Mouse (Mus musculus) heart, embryonic 10.5 days (tissue): ENCODE measurements at regions not wholly inside any gene's neighbourhood (a gene's known extent, or its start where the extent isn't known, plus 50 kb on each side); places are given as distances from the start of the nearest gene placed in this dataset.
"Not testable (repeated sequence)": the region's sequence is repeated elsewhere in the genome, so short reads cannot be mapped to it uniquely, and the experiment has no call there.

Experiments
- DNase-seq: peaks from one replicate; pipeline ENCODE4 v3.0.0-alpha.2; 2017; ENCODE audit warnings: low spot score
- H3K27ac ChIP-seq: fragments of 300-500 bp; sonication (generic); 2 replicates; pipeline ENCODE4 v1.5.1; 2016; ENCODE audit warnings: mild to moderate bottlenecking
- H3K27me3 ChIP-seq: fragments of 300-500 bp; sonication (generic); 2 replicates; pipeline ENCODE4 v1.6.1; 2016; ENCODE audit warnings: mild to moderate bottlenecking; ENCODE audit not compliant: poor library complexity, insufficient read depth, severe bottlenecking
- H3K36me3 ChIP-seq: fragments of 300-500 bp; sonication (generic); 2 replicates; pipeline ENCODE4 v1.6.1; 2016; ENCODE audit warnings: mild to moderate bottlenecking, moderate library complexity
- H3K4me1 ChIP-seq: fragments of 300-500 bp; sonication (generic); 2 replicates; pipeline ENCODE4 v1.6.1; 2016; ENCODE audit warnings: mild to moderate bottlenecking
- H3K4me3 ChIP-seq: fragments of 300-500 bp; sonication (generic); 2 replicates; pipeline ENCODE4 v1.5.1; 2016; ENCODE audit warnings: mild to moderate bottlenecking, moderate library complexity
- H3K9me3 ChIP-seq: fragments of 300-500 bp; sonication (generic); 2 replicates; pipeline ENCODE4 v1.6.1; 2016; ENCODE audit warnings: mild to moderate bottlenecking, moderate library complexity
- WGBS: fragments of 180-500 bp; shearing (Covaris S2); methylation state at CpG from one replicate; pipeline ENCODE4 v1.1.7; 2016; 5-methylcytosine and 5-hydroxymethylcytosine counted together

GRCm38 (mm10) chr17:13567183-13567582 lies 193.2 kb upstream of the Afdn start:
- no peaks in the 10 kb centered on the region for H3K27me3 ChIP-seq
- no peaks in the 10 kb centered on the region for H3K36me3 ChIP-seq
- H3K4me3 ChIP-seq, result no peak overlapping the region
- no peak for DNase-seq
- no peaks in the 10 kb centered on the region for H3K9me3 ChIP-seq
- H3K27ac ChIP-seq, result no peak overlapping the region
- peaks cover 13% of the 10 kb centered on the region for H3K4me1 ChIP-seq
- WGBS, result 83% methylated on average over 3 of the region's 3 CpGs

DNA sequence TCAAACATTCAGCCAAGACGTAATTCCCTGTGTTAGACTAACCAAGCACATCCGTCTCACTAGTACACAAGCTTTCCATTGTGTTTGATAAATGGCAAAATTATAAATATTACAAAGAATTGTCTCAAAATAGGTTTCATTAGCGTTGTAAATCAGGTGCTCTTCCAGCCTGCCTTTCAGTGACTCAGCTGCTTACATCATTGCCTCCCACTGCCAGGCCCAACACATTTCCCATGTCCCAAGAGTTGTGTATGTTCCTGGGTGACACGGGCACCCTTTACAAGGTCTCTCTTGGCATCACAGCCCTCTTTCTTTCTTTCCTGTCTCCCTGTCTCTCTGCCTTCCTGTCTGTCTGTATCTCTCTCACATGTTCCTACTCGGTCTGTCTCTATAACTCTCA lies 189.5 kb upstream of the Afdn start:
- Histone ChIP-seq H3K9me3 (no peaks in the 10 kb centered on the region), H3K4me1 (peaks cover 22% of the 10 kb centered on the region), H3K4me3 (no peak overlapping the region), H3K27me3 (no peaks in the 10 kb centered on the region), H3K27ac (no peak overlapping the region), H3K36me3 (no peaks in the 10 kb centered on the region)
- no peak for DNase-seq
- WGBS, result 78% methylated on average over 5 of the region's 5 CpGs

DNA sequence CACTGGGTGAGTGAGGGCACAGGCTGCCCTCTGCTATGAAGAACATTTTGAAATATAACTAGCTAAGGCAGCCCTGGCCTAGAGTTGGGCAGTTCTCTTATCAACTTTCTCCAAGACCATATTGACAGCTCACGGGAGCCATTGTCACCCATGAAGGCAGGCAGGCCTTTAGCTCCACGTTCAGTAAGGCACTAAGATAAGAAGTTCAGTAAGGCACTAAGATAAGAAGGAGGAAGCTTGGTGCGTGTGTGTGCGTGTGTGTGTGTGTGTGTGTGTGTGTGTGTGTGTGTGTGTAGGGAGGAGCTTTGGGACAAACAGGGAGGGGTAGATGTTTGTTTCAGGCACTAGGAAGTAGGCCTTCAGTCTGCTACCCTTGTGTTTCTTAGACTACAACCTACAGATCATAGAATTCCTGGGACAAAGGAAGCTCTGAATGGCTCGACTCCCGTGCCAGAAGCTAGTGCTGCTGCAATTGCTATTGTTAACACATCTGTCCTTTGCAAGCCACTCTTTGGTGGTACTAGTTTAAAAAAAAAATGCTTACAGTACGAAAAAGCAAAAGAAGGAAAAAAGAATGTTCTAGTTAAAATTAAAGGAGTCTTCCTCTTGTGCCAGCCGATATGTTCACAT lies 188.0 kb upstream of the Afdn start:
- no peaks in the 10 kb centered on the region for H3K9me3 ChIP-seq
- H3K27ac ChIP-seq, result peak overlapping the region; percentile 36; the same call in 1 of the 2 replicates
- DNase-seq, result no peak
- H3K4me3 ChIP-seq, result no peak overlapping the region
- no peaks in the 10 kb centered on the region for H3K27me3 ChIP-seq
- H3K4me1 ChIP-seq, result peaks cover 22% of the 10 kb centered on the region
- no peaks in the 10 kb centered on the region for H3K36me3 ChIP-seq
- WGBS, result 37% methylated on average over 8 of the region's 8 CpGs

- no peak for DNase-seq
- Histone ChIP-seq H3K4me1 (peaks cover 22% of the 10 kb centered on the region), H3K36me3 (no peaks in the 10 kb centered on the region), H3K9me3 (no peaks in the 10 kb centered on the region), H3K27ac (0 out of 2 replicates have a peak overlapping the region, but pooled peaks have one; percentile 36), H3K27me3 (no peaks in the 10 kb centered on the region), H3K4me3 (no peak overlapping the region)
- WGBS, result 56% methylated on average over 9 of the region's 9 CpGs
Observed at GRCm38 (mm10) chr17:13573036-13573435, 187.3 kb upstream of the Afdn start.

DNA sequence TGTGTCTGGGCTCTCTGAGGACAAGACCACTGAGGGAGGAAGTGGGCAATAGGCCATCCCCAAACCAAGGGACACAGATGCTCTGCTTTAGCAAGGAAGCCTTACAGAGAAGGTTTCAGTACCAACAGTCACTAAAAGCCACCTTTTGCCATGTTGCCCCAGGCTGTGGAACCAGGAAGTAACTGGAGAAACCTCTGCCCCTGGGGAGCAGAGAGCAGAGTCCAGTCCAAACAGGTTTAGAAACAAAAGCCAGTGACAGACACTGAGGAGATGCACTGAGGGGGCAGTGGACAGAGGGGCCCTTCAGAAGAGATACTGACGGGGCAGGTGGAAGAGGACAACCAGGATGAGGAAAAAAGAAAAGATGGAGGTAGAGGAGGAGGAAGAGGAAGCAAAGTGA lies 186.2 kb upstream of the Afdn start:
- Histone ChIP-seq H3K27me3 (no peaks in the 10 kb centered on the region), H3K9me3 (no peaks in the 10 kb centered on the region), H3K4me3 (no peak overlapping the region), H3K4me1 (peaks cover 22% of the 10 kb centered on the region), H3K36me3 (no peaks in the 10 kb centered on the region), H3K27ac (0 out of 2 replicates have a peak overlapping the region, but pooled peaks have one; percentile 47)
- WGBS, result 48% methylated on average over 1 of the region's 1 CpGs
- DNase-seq, result no peak

- WGBS, result 72% methylated on average over 13 of the region's 13 CpGs
- no peak overlapping the region for H3K4me3 ChIP-seq
- H3K4me1 ChIP-seq, result peaks cover 22% of the 10 kb centered on the region
- no peak for DNase-seq
- H3K27ac ChIP-seq, result 0 out of 2 replicates have a peak overlapping the region, but pooled peaks have one; percentile 47
- no peaks in the 10 kb centered on the region for H3K36me3 ChIP-seq
- no peaks in the 10 kb centered on the region for H3K9me3 ChIP-seq
- no peaks in the 10 kb centered on the region for H3K27me3 ChIP-seq
Observed at GRCm38 (mm10) chr17:13574682-13575444, 185.5 kb upstream of the Afdn start.

GRCm38 (mm10) chr17:13577798-13578197 lies 182.5 kb upstream of the Afdn start:
- Histone ChIP-seq H3K36me3 (no peaks in the 10 kb centered on the region), H3K27ac (no peak overlapping the region), H3K4me1 (peaks cover 15% of the 10 kb centered on the region), H3K9me3 (no peaks in the 10 kb centered on the region), H3K4me3 (no peak overlapping the region), H3K27me3 (no peaks in the 10 kb centered on the region)
- DNase-seq, result no peak
- 85% methylated on average over 3 of the region's 3 CpGs for WGBS

DNA sequence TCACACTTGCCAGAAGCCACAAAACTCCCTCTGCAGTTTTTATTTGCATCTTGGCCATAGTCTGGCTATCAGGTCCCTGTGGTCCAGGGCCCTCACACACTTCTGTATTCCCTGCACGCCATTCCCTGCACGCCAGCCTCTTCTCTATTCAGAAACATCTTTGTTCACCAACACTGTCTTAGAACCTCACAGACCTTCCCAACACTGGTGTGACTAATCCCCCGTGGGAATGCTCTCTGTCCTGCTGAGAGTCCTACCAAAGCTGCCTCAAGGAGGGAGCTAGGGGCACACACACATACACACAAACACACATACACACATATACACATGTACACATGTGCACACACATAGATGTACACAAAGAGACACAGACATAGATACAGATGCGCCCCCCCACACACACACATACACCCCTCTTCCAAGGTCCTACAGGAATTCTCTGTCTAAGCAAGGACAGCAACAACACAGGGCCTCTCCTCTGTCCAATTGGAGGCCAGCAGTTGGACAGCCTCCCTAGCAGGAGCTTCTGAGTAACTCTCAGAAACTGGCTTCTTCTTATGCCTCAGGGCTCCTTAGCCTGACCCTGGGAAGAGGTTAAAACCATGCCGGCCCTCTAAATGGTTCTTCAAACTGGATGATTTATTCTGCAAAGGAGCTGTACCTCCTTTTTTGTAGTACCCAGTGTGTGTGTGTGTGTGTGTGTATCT lies 179.0 kb upstream of the Afdn start:
- Histone ChIP-seq H3K4me1 (0 out of 2 replicates have a peak, but pooled peaks cover 3% of the 10 kb centered on the region), H3K9me3 (no peaks in the 10 kb centered on the region), H3K36me3 (no peaks in the 10 kb centered on the region), H3K4me3 (no peak overlapping the region), H3K27me3 (no peaks in the 10 kb centered on the region), H3K27ac (no peak overlapping the region)
- no peak for DNase-seq
- whole genome bisulfite sequencing, result 82% methylated on average over 5 of the region's 5 CpGs

DNA sequence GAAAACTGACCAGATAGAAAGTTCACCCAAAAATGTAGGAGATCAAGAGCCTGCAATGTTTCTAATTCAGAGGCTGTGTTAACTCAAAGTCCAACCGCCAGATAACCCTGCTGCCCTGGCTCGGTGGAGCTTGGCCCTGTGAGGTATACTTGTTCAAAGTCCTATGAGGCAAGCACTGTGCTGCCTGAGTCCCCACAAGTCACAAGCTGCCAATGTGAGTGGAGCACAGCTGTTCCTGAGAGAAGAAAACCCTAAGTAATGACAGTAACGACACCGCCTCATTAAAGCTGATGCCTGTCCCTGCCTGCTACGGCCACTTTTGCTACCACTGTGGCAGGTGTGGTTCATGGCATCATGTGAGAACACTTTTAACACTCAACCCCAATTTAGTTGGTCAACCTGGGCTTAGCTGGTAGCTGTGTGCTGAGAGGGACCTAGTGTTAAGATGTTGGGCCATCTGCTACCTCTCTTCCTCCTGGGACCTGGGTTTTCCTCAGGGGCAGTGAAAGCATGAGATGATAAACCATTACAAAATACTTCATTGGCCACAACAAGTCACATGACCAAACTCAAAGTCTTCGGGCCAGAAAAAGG lies 178.2 kb upstream of the Afdn start:
- DNase-seq, result no peak
- no peak overlapping the region for H3K4me3 ChIP-seq
- no peaks in the 10 kb centered on the region for H3K27me3 ChIP-seq
- WGBS, result 75% methylated on average over 6 of the region's 6 CpGs
- H3K4me1 ChIP-seq, result 0 out of 2 replicates have a peak, but pooled peaks cover 3% of the 10 kb centered on the region
- no peaks in the 10 kb centered on the region for H3K9me3 ChIP-seq
- H3K27ac ChIP-seq, result no peak overlapping the region
- no peaks in the 10 kb centered on the region for H3K36me3 ChIP-seq

- Histone ChIP-seq H3K36me3 (no peaks in the 10 kb centered on the region), H3K27me3 (no peaks in the 10 kb centered on the region), H3K4me3 (no peak overlapping the region), H3K9me3 (peaks cover 5% of the 10 kb centered on the region; the same call in 1 of the 2 replicates), H3K27ac (no peak overlapping the region), H3K4me1 (0 out of 2 replicates have a peak, but pooled peaks cover 3% of the 10 kb centered on the region)
- WGBS, result 80% methylated on average over 9 of the region's 9 CpGs
- no peak for DNase-seq
Observed at GRCm38 (mm10) chr17:13583475-13584233, 176.7 kb upstream of the Afdn start.

DNA sequence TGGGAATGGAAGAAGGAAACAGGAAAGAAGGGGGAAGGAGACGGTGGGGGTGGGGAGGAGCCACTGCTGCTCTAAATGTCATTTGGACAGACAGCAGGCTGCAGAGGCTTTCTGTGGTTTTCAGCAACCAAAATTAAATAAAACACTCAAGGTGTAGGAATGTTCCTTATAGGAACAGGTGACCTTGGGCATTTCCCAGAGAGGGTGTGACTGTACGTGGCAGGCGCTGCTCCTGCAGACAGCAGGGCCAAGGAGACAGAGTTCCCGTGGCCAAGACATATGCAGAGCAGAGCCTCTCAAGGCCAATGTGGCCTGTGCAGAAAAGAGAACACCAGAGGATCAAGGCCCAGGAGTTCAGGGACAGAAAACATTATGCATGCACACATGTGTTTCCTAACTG lies 175.9 kb upstream of the Afdn start:
- 77% methylated on average over 4 of the region's 4 CpGs for WGBS
- H3K36me3 ChIP-seq, result no peaks in the 10 kb centered on the region

DNA sequence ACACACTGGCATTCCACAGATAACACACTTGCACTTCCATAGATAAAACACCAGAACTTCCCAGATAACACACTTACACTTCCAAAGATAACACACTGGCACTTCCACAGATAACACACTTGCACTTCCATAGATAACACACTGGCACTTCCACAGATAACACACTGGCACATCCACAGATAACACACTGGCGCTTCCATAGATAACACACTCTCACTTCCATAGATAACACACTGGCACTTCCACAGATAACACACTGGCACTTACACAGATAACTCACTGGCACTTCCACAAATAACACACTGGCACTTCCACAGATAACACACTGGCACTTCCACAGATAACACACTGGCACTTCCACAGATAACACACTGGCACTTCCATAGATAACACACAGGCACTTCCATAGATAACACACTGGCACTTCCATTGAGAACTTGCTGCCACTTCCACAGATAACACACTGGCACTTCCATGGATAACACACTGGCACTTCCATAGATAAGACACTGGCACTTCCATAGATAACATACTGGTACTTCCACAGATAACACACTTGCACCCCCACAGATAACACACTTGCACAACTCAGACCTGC lies 170.0 kb upstream of the Afdn start:
- not testable (repeated sequence) for DNase-seq, H3K27me3 ChIP-seq, H3K4me1 ChIP-seq, H3K27ac ChIP-seq, H3K36me3 ChIP-seq, H3K4me3 ChIP-seq
- 70% methylated on average over 1 of the region's 1 CpGs for WGBS
- peaks cover 11% of the 10 kb centered on the region for H3K9me3 ChIP-seq

More for the DNA sequence above, 175.9 kb upstream of the Afdn start:
- Histone ChIP-seq H3K27ac (no peak overlapping the region), H3K4me1 (0 out of 2 replicates have a peak, but pooled peaks cover 3% of the 10 kb centered on the region), H3K4me3 (no peak overlapping the region), H3K27me3 (no peaks in the 10 kb centered on the region), H3K9me3 (peaks cover 5% of the 10 kb centered on the region; the same call in 1 of the 2 replicates)
- no peak for DNase-seq
